Mouse (Mus musculus): ENCODE data around the gene Pqlc3. TPM values are rescaled to one million over a fixed set of nuclear protein-coding genes. Genes with fewer than 3 reads are reported as not detected.

Gene Pqlc3
- polyA plus RNA-seq, 1 experiment from 2014 or later = 19.2 TPM

DNA sequence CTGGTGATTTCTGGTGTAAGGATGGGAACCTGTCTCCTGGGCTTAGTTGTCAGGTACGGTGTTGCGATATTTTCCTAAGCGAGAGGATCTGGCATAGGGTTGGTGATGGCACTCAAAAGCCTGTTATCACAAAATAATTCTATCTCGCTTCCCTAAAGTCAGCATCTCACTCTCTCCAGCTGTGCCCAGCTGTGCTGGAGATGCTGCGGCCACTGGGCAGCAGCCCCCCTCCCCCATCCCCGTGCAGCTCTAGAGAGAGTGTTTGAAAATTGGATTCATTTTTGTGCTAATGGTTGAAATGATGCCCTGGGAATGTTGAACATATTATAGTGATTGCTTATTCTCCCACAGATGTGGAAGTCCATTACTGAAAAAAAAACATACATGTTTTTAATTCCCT is 38.0 kb upstream of the Pqlc3 start:
- no peak overlapping the region for H3K9ac ChIP-seq (ENCODE audit: low read depth, low read length)
- H3K4me1 ChIP-seq (replicated peaks; ENCODE audit: control insufficient read depth, insufficient read depth, low read length) = no peaks in the 10 kb centered on the region
- no peaks in the 10 kb centered on the region for H3K9me3 ChIP-seq (ENCODE audit: control insufficient read depth)
- no peak for ATAC-seq
- TF ChIP-seq CTCF (IDR thresholded peaks at IDR 0.05; ENCODE audit: low read depth) = no peak
- H3K27me3 ChIP-seq (replicated peaks; ENCODE audit: control insufficient read depth, insufficient read depth, low read length) = no peaks in the 10 kb centered on the region
- no peaks in the 10 kb centered on the region for H3K36me3 ChIP-seq (ENCODE audit: control insufficient read depth, insufficient read depth)
- no peak overlapping the region for H3K27ac ChIP-seq (ENCODE audit: low read depth, low read length)
- 69% methylated on average over 6 of the region's 6 CpGs for WGBS
- H3K4me2 ChIP-seq (replicated peaks; ENCODE audit: low read depth) = no peak overlapping the region
- no peak overlapping the region for H3K4me3 ChIP-seq (ENCODE audit: low read depth, low read length)

- Histone ChIP-seq H3K9me3 (ENCODE audit: control insufficient read depth) (no peaks in the 10 kb centered on the region), H3K9ac (ENCODE audit: low read depth, low read length) (no peak overlapping the region), H3K4me3 (ENCODE audit: low read depth, low read length) (no peak overlapping the region), H3K4me1 (replicated peaks; ENCODE audit: control insufficient read depth, insufficient read depth, low read length) (no peaks in the 10 kb centered on the region), H3K36me3 (ENCODE audit: control insufficient read depth, insufficient read depth) (no peaks in the 10 kb centered on the region), H3K27ac (ENCODE audit: low read depth, low read length) (no peak overlapping the region), H3K4me2 (replicated peaks; ENCODE audit: low read depth) (no peak overlapping the region), H3K27me3 (replicated peaks; ENCODE audit: control insufficient read depth, insufficient read depth, low read length) (no peaks in the 10 kb centered on the region)
- TF ChIP-seq CTCF (IDR thresholded peaks at IDR 0.05; ENCODE audit: low read depth) = no peak
- no peak for ATAC-seq
- 59% methylated on average over 14 of the region's 14 CpGs for WGBS
Measured at GRCm38 (mm10) chr12:17037053-17037610, 36.9 kb upstream of the Pqlc3 start.

DNA sequence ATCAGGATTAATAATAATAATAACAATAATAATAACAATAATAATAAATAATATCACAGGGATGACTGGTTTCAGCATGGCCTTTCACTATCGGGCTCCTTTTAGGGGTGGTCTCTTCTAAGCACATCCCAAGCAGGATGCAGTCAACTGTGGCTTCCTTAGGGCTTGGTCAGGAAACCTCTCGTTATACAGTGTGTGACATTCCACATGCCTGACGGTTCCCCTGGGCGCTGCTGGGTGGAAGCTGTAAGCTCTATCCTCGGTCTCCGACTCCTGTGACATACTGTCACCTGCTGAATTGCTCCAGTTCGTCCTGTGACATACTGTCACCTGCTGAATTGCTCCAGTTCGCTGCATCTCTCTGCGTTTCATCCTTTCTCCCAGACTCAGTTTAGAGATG is 36.3 kb upstream of the Pqlc3 start:
- H3K9me3 ChIP-seq (ENCODE audit: control insufficient read depth) = no peaks in the 10 kb centered on the region
- H3K27ac ChIP-seq (ENCODE audit: low read depth, low read length) = no peak overlapping the region
- 62% methylated on average over 9 of the region's 9 CpGs for WGBS
- H3K27me3 ChIP-seq (replicated peaks; ENCODE audit: control insufficient read depth, insufficient read depth, low read length) = no peaks in the 10 kb centered on the region
- ATAC-seq = no peak
- no peak overlapping the region for H3K9ac ChIP-seq (ENCODE audit: low read depth, low read length)
- no peaks in the 10 kb centered on the region for H3K4me1 ChIP-seq (replicated peaks; ENCODE audit: control insufficient read depth, insufficient read depth, low read length)
- no peak for TF ChIP-seq CTCF (IDR thresholded peaks at IDR 0.05; ENCODE audit: low read depth)
- H3K4me2 ChIP-seq (replicated peaks; ENCODE audit: low read depth) = no peak overlapping the region
- H3K36me3 ChIP-seq (ENCODE audit: control insufficient read depth, insufficient read depth) = no peaks in the 10 kb centered on the region
- no peak overlapping the region for H3K4me3 ChIP-seq (ENCODE audit: low read depth, low read length)

DNA sequence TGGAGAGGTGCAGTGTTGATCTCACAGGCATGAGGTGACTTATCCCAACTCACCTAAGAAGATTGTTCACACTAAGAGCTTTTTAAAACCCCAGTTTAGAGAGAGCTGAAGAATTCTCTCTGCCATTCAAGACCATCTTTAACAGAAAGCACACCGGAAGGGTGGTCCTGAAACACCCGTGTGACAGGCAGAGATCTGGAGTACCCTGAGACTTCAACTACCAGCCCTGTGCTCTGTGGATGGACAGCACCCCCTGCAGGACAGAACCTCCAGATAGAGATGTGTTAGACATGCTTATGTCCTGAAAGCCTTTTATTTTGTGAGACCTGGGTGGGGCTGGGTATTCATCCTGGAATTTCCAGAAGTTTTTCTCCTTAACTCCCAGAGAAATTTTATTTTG is 34.9 kb upstream of the Pqlc3 start:
- WGBS = 71% methylated on average over 2 of the region's 2 CpGs
- Histone ChIP-seq H3K9me3 (ENCODE audit: control insufficient read depth) (no peaks in the 10 kb centered on the region), H3K4me2 (replicated peaks; ENCODE audit: low read depth) (no peak overlapping the region), H3K36me3 (ENCODE audit: control insufficient read depth, insufficient read depth) (no peaks in the 10 kb centered on the region), H3K27me3 (replicated peaks; ENCODE audit: control insufficient read depth, insufficient read depth, low read length) (no peaks in the 10 kb centered on the region), H3K4me1 (replicated peaks; ENCODE audit: control insufficient read depth, insufficient read depth, low read length) (no peaks in the 10 kb centered on the region), H3K4me3 (ENCODE audit: low read depth, low read length) (no peak overlapping the region), H3K9ac (ENCODE audit: low read depth, low read length) (no peak overlapping the region), H3K27ac (ENCODE audit: low read depth, low read length) (no peak overlapping the region)
- peak; percentile 62 for TF ChIP-seq CTCF (IDR thresholded peaks at IDR 0.05; ENCODE audit: low read depth)
- ATAC-seq = no peak

GRCm38 (mm10) chr12:17034671-17035070 is 34.5 kb upstream of the Pqlc3 start:
- WGBS = 83% methylated on average over 5 of the region's 5 CpGs
- H3K9ac ChIP-seq (ENCODE audit: low read depth, low read length) = no peak overlapping the region
- no peak overlapping the region for H3K4me2 ChIP-seq (replicated peaks; ENCODE audit: low read depth)
- no peak overlapping the region for H3K27ac ChIP-seq (ENCODE audit: low read depth, low read length)
- ATAC-seq = no peak
- no peaks in the 10 kb centered on the region for H3K36me3 ChIP-seq (ENCODE audit: control insufficient read depth, insufficient read depth)
- H3K4me3 ChIP-seq (ENCODE audit: low read depth, low read length) = no peak overlapping the region
- no peak for TF ChIP-seq CTCF (IDR thresholded peaks at IDR 0.05; ENCODE audit: low read depth)
- no peaks in the 10 kb centered on the region for H3K9me3 ChIP-seq (ENCODE audit: control insufficient read depth)
- no peaks in the 10 kb centered on the region for H3K4me1 ChIP-seq (replicated peaks; ENCODE audit: control insufficient read depth, insufficient read depth, low read length)
- H3K27me3 ChIP-seq (replicated peaks; ENCODE audit: control insufficient read depth, insufficient read depth, low read length) = no peaks in the 10 kb centered on the region

DNA sequence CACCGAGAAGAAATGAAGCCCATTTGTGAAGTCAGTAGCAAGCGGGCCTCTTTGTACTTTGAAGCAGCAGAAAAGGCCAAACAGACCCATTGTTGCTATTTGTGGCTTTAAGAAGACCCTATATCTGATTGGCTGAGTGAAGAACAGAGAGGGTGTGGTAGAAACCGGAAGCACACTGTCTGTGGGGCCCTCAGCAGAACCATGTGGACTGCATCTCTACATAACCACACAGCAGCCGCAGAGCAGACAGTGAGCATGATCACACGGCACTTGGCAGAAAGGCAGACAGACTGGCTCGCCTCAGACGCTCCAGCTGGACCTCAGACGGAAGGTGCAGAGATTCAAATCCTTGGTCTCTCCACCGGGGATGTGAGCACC is 33.2 kb upstream of the Pqlc3 start:
- ATAC-seq = no peak
- H3K27ac ChIP-seq (ENCODE audit: low read depth, low read length) = no peak overlapping the region
- H3K4me2 ChIP-seq (replicated peaks; ENCODE audit: low read depth) = no peak overlapping the region
- TF ChIP-seq CTCF (IDR thresholded peaks at IDR 0.05; ENCODE audit: low read depth) = no peak
- WGBS = 58% methylated on average over 9 of the region's 9 CpGs
- no peaks in the 10 kb centered on the region for H3K4me1 ChIP-seq (replicated peaks; ENCODE audit: control insufficient read depth, insufficient read depth, low read length)
- no peak overlapping the region for H3K4me3 ChIP-seq (ENCODE audit: low read depth, low read length)
- no peaks in the 10 kb centered on the region for H3K36me3 ChIP-seq (ENCODE audit: control insufficient read depth, insufficient read depth)
- no peak overlapping the region for H3K9ac ChIP-seq (ENCODE audit: low read depth, low read length)
- H3K27me3 ChIP-seq (replicated peaks; ENCODE audit: control insufficient read depth, insufficient read depth, low read length) = no peaks in the 10 kb centered on the region
- no peaks in the 10 kb centered on the region for H3K9me3 ChIP-seq (ENCODE audit: control insufficient read depth)

All from intestine, postnatal 0 days (tissue).